Mouse (Mus musculus) lung, embryonic 16.5 days (tissue): ENCODE measurements at regions not wholly inside any gene's neighbourhood (a gene's known extent, or its start where the extent isn't known, plus 50 kb on each side); places are given as distances from the start of the nearest gene placed in this dataset.
"Not testable (repeated sequence)": the region's sequence is repeated elsewhere in the genome, so short reads cannot be mapped to it uniquely, and the experiment has no call there.

Experiments used
- ATAC-seq: fragments of 200-750 bp; cut with Nextera tagmentation; 2 replicates; pipeline ENCODE4 v1.8.0; 2017; ENCODE audit warnings: low read depth, mild to moderate bottlenecking, moderate library complexity
- H3K27ac ChIP-seq: fragments of 300-500 bp; sonication (generic); 2 replicates; pipeline ENCODE4 v1.5.1; 2014; ENCODE audit warnings: mild to moderate bottlenecking, control low read depth, low read length
- H3K27me3 ChIP-seq: fragments of 300-500 bp; sonication (generic); 2 replicates; pipeline ENCODE4 v1.6.1; 2014; ENCODE audit warnings: low read depth, low read length, mixed read lengths; ENCODE audit not compliant: control insufficient read depth, insufficient read depth
- H3K36me3 ChIP-seq: fragments of 300-500 bp; sonication (generic); 2 replicates; pipeline ENCODE4 v1.6.1; 2014; ENCODE audit warnings: low read length; ENCODE audit not compliant: control insufficient read depth, insufficient read depth
- H3K4me1 ChIP-seq: fragments of 300-500 bp; sonication (generic); replicated peaks from 2 replicates; pipeline ENCODE4 v1.6.1; 2014; ENCODE audit warnings: low read length, mixed read lengths; ENCODE audit not compliant: control insufficient read depth, insufficient read depth
- H3K4me2 ChIP-seq: fragments of 300-500 bp; sonication (generic); 2 replicates; pipeline ENCODE4 v1.6.1; 2014; ENCODE audit warnings: low read depth, low read length, control low read depth
- H3K4me3 ChIP-seq: fragments of 300-500 bp; sonication (generic); 2 replicates; pipeline ENCODE4 v1.5.1; 2014; ENCODE audit warnings: mild to moderate bottlenecking, low read length, control low read depth
- H3K9ac ChIP-seq: fragments of 300-500 bp; sonication (generic); 2 replicates; pipeline ENCODE4 v1.6.1; 2014; ENCODE audit warnings: low read length, control low read depth
- H3K9me3 ChIP-seq: fragments of 300-500 bp; sonication (generic); 2 replicates; pipeline ENCODE4 v1.6.1; 2016; ENCODE audit warnings: low read length; ENCODE audit not compliant: control insufficient read depth
- WGBS: fragments of 180-500 bp; shearing (Covaris S2); extraction: QIAGEN DNeasy Blood & Tissue Kit; methylation state at CpG from one replicate; pipeline ENCODE4 v1.1.7; 2014; 5-methylcytosine and 5-hydroxymethylcytosine counted together

DNA sequence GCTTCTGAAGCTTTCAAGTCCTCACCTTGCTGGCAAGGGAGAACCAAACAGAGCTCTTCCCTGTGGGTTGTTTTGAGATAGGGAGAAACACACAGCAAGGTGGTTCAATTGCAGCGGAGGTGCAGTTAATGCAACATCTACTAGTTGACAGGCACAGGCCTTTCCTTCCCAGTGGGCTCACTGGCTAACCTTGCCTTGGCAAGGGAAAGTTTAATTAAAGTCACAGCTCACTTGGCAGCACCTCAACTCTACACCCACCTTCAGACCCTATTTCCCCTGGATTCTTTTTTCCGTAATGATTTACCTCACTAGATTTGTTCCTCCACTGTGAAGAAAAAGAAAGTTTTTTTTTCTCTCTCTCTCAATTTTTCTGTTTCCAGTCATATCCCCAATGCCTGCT, 314.5 kb downstream of the Tlr4 start:
- H3K27me3 ChIP-seq, result no peaks in the 10 kb centered on the region
- no peaks in the 10 kb centered on the region for H3K36me3 ChIP-seq
- no peak overlapping the region for H3K27ac ChIP-seq
- ATAC-seq, result no peak
- no peak overlapping the region for H3K4me2 ChIP-seq
- 93% methylated on average over 2 of the region's 2 CpGs for WGBS
- no peaks in the 10 kb centered on the region for H3K4me1 ChIP-seq
- no peak overlapping the region for H3K9ac ChIP-seq
- no peaks in the 10 kb centered on the region for H3K9me3 ChIP-seq
- H3K4me3 ChIP-seq, result no peak overlapping the region

- WGBS, result 70% methylated on average over 2 of the region's 2 CpGs
- Histone ChIP-seq H3K9me3 (no peaks in the 10 kb centered on the region), H3K27me3 (no peaks in the 10 kb centered on the region), H3K4me2 (no peak overlapping the region), H3K4me3 (no peak overlapping the region), H3K4me1 (no peaks in the 10 kb centered on the region), H3K36me3 (no peaks in the 10 kb centered on the region), H3K9ac (no peak overlapping the region), H3K27ac (no peak overlapping the region)
- no peak for ATAC-seq
These were observed 321.1 kb downstream of the Tlr4 start for GRCm38 (mm10) chr4:67148521-67148920.

DNA sequence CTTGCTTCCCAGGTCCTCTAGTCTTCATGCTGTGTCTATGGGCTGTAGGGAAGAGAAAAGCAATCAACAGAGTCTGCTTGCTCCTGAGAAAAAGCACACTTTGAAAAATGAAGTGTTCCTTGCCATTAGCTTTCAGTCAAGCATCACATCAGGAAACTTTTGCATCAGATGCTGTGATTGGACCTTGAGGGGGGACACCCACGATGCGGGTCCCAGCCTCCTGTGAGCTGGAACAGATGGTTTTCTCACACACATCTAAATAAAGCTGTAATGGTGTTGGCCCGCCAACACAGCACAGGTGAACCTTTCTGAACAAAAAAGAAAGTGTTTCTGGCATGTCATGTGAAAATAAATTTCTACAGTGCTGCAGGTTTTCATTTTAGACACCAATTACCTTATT, 335.3 kb downstream of the Tlr4 start:
- Histone ChIP-seq H3K4me3 (no peak overlapping the region), H3K9ac (no peak overlapping the region), H3K9me3 (no peaks in the 10 kb centered on the region), H3K36me3 (no peaks in the 10 kb centered on the region), H3K27me3 (no peaks in the 10 kb centered on the region), H3K27ac (no peak overlapping the region), H3K4me1 (no peaks in the 10 kb centered on the region), H3K4me2 (no peak overlapping the region)
- 57% methylated on average over 3 of the region's 3 CpGs for WGBS
- ATAC-seq, result no peak

DNA sequence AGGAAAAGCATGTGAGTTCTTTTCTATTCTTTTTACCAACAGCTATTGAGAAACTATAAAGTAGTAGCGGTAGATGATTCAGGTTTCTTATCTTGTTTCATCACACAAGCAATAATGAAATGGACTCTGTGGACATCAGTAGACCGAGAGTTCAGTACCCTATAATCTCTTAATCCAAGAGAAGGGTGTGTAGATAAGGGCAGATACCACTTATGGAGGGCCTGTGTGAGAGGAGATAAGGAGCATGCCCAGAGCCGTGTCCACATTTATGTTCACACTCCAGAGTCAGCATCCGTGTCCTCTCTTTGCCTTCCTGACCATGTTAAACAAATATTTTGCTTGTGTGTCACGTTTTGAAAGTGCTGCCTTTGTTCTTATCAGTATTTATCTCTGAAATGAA, 340.3 kb downstream of the Tlr4 start:
- no peak for ATAC-seq
- no peak overlapping the region for H3K4me3 ChIP-seq
- no peaks in the 10 kb centered on the region for H3K9me3 ChIP-seq
- H3K27me3 ChIP-seq, result no peaks in the 10 kb centered on the region
- no peak overlapping the region for H3K9ac ChIP-seq
- no peak overlapping the region for H3K4me2 ChIP-seq
- no peaks in the 10 kb centered on the region for H3K36me3 ChIP-seq
- 20% methylated on average over 5 of the region's 5 CpGs for WGBS
- no peak overlapping the region for H3K27ac ChIP-seq
- no peaks in the 10 kb centered on the region for H3K4me1 ChIP-seq

GRCm38 (mm10) chr4:67187725-67188510, 360.5 kb downstream of the Tlr4 start:
- no peak overlapping the region for H3K27ac ChIP-seq
- ATAC-seq, result peak; percentile 73
- H3K36me3 ChIP-seq, result no peaks in the 10 kb centered on the region
- no peaks in the 10 kb centered on the region; the same call in 1 of the 2 replicates for H3K4me1 ChIP-seq
- no peak overlapping the region for H3K9ac ChIP-seq
- H3K4me2 ChIP-seq, result no peak overlapping the region
- no peak overlapping the region for H3K4me3 ChIP-seq
- WGBS, result 8% methylated on average over 2 of the region's 2 CpGs
- H3K9me3 ChIP-seq, result no peaks in the 10 kb centered on the region
- H3K27me3 ChIP-seq, result no peaks in the 10 kb centered on the region

GRCm38 (mm10) chr4:67190536-67190935, 363.2 kb downstream of the Tlr4 start:
- no peak overlapping the region for H3K27ac ChIP-seq
- H3K4me2 ChIP-seq, result no peak overlapping the region
- H3K9ac ChIP-seq, result no peak overlapping the region
- no peak for ATAC-seq
- H3K36me3 ChIP-seq, result no peaks in the 10 kb centered on the region
- no peaks in the 10 kb centered on the region for H3K9me3 ChIP-seq
- H3K4me1 ChIP-seq, result no peaks in the 10 kb centered on the region; the same call in 1 of the 2 replicates
- no peak overlapping the region for H3K4me3 ChIP-seq
- H3K27me3 ChIP-seq, result no peaks in the 10 kb centered on the region

DNA sequence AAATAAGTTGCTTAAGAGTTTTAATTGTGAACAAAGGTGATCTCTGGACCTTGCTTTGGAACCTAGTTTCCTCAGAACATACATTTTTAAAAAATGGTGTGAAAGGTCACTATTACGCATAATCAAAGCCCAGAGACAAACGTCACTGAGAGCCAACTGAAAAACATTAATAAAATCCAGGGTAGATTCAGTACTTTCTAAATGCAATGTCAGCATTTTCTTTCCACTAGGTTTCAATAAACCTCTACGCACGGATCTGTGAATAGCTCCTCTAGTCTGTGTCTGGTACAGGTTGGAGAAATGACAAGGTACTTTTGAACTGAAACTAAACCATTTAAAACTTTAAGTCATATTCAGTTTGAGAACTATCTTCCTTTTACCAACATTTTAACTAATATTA, 367.0 kb downstream of the Tlr4 start:
- Histone ChIP-seq H3K4me1 (no peaks in the 10 kb centered on the region), H3K9ac (no peak overlapping the region), H3K27me3 (no peaks in the 10 kb centered on the region), H3K27ac (no peak overlapping the region), H3K9me3 (no peaks in the 10 kb centered on the region), H3K4me3 (no peak overlapping the region), H3K36me3 (no peaks in the 10 kb centered on the region), H3K4me2 (no peak overlapping the region)
- no peak for ATAC-seq
- 68% methylated on average over 4 of the region's 4 CpGs for WGBS

DNA sequence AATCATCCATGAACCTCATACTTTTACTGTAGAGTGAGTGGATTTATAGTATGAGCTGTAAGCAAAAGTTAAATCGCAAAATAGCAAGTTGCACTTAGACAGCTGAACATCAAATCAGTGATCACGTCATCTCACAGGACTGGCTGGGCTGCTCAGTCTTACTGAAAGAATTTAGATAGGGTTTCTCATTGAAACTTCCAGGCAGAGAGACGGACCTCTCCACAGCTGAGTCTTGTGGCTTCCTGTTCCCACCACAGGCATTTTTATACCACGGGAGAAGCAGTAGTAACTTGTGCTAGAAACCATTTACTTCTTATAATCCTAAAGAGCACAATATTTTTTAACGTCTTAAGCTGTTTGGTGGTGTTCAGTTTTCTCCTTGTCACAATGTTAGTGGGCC, 369.5 kb downstream of the Tlr4 start:
- no peak for ATAC-seq
- H3K4me2 ChIP-seq, result no peak overlapping the region
- H3K4me1 ChIP-seq, result no peaks in the 10 kb centered on the region
- no peak overlapping the region for H3K4me3 ChIP-seq
- no peaks in the 10 kb centered on the region for H3K27me3 ChIP-seq
- no peaks in the 10 kb centered on the region for H3K36me3 ChIP-seq
- no peak overlapping the region for H3K27ac ChIP-seq
- 69% methylated on average over 5 of the region's 5 CpGs for WGBS
- H3K9ac ChIP-seq, result no peak overlapping the region
- H3K9me3 ChIP-seq, result no peaks in the 10 kb centered on the region

DNA sequence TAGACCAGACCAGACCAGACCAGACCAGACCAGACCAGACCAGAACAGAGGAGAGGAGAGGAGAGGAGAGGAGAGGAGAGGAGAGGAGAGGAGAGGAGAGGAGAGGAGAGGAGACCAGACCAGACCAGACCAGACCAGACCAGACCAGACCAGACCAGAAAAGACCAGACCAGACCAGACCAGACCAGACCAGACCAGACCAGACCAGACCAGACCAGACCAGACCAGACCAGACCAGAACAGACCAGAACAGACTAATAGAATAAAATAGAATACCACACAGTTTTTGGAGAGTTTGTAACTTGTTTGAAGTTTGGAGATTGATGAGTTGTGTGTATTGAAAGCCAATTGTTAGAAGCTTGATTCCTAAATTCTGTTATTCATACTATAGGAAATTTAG, 381.0 kb downstream of the Tlr4 start:
- not testable (repeated sequence) for H3K9me3 ChIP-seq, ATAC-seq

DNA sequence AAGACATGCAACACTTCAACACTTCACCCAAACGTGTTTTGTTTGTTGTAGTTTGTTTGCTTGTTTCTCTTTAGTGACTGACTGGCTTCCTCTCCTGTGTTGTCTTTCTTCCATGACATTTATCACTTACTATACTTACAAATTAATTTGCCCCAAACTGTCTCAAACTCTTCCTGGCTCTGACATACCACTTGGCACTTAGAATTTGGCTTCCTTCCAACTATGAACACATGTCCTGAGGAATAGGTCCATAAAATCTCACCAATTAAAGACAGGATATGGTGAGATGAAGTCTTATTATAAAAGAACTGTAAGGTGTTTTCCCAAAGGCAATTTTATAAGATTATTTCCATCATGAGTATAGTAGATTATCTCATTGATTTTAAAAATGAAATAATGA, 386.0 kb downstream of the Tlr4 start:
- Histone ChIP-seq H3K4me2 (no peak overlapping the region), H3K36me3 (no peaks in the 10 kb centered on the region), H3K4me3 (no peak overlapping the region), H3K27ac (no peak overlapping the region), H3K9ac (no peak overlapping the region), H3K27me3 (no peaks in the 10 kb centered on the region), H3K4me1 (no peaks in the 10 kb centered on the region), H3K9me3 (no peaks in the 10 kb centered on the region)
- WGBS, result 19% methylated on average over 1 of the region's 1 CpGs
- no peak for ATAC-seq

More for the DNA sequence above, 381.0 kb downstream of the Tlr4 start:
- H3K27me3 ChIP-seq, H3K36me3 ChIP-seq, H3K4me2 ChIP-seq, H3K27ac ChIP-seq, H3K4me1 ChIP-seq, H3K4me3 ChIP-seq, H3K9ac ChIP-seq: not testable (repeated sequence)
